Comparison of ENCODE assay signal across 23 mouse cellular contexts in the genomic region with DNA sequence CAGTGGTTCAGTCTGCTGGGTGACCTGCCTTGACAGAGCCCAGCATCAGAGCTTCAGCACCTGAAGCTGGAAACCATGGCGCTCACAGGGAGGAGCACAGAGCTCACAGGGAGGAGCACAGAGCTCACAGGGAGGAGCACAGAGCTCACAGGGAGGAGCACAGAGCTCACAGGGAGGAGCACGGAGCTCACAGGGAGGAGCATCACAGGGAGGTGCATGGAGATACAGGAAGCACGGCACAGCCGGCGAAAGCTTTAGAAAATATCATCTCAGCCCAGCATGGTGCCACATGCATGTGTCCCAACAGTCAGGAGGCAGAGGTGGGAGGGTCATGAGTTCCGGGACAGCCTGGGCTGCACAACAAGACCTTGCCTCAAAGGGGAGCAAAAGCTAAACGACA. TPM values are rescaled to one million over a fixed set of nuclear protein-coding genes. Genes with fewer than 3 reads are reported as not detected.
DNase-seq lines count a peak whose midpoint lies in the region; ATAC-seq and TF ChIP-seq lines count a peak whose summit lies in the region.
"Had no signal": no experiment of that assay in that cellular context is flagged by ENCODE, and none has a peak within 500 bp of the region (broad histone marks: within the 10 kb centered on the region; RNA-seq: fewer than 3 reads in every experiment).

No protein-coding gene starts in this region.

- no peak for TF ChIP-seq CTCF in lung, postnatal 0 days (IDR thresholded peaks at IDR 0.05)

- H3K27me3 ChIP-seq in hindbrain, embryonic 10.5 days (ENCODE audit: insufficient read depth, poor library complexity, severe bottlenecking): no peaks in the 10 kb centered on the region
- H3K27me3 ChIP-seq in hindbrain, embryonic 12.5 days: no peaks in the 10 kb centered on the region
- no peaks in the 10 kb centered on the region for H3K27me3 ChIP-seq in lung, postnatal 0 days (replicated peaks; ENCODE audit: insufficient read depth, low read length)
- no peaks in the 10 kb centered on the region for H3K27me3 ChIP-seq in heart, embryonic 12.5 days (replicated peaks)
- H3K27me3 ChIP-seq: embryonic facial prominence, embryonic 12.5 days; forebrain, embryonic 12.5 days; Patski had no signal

- H3K4me3 ChIP-seq in hindbrain, embryonic 10.5 days: no peak overlapping the region
- H3K4me3 ChIP-seq in hindbrain, embryonic 12.5 days: no peak overlapping the region
- no peak overlapping the region for H3K4me3 ChIP-seq in lung, postnatal 0 days (ENCODE audit: low read depth, low read length)
- no peak overlapping the region for H3K4me3 ChIP-seq in heart, embryonic 12.5 days
- H3K4me3 ChIP-seq: embryonic facial prominence, embryonic 10.5 days; embryonic facial prominence, embryonic 12.5 days; forebrain, embryonic 12.5 days had no signal

- peak overlapping the region; percentile 35 for H3K27ac ChIP-seq in hindbrain, embryonic 10.5 days
- H3K27ac ChIP-seq in hindbrain, embryonic 12.5 days: no peak overlapping the region
- H3K27ac ChIP-seq in lung, postnatal 0 days (ENCODE audit: low read length): 0 out of 2 replicates have a peak overlapping the region, but pooled peaks have one; percentile 87
- H3K27ac ChIP-seq in heart, embryonic 12.5 days (ENCODE audit: poor library complexity, severe bottlenecking): no peak overlapping the region
- H3K27ac ChIP-seq: forebrain, embryonic 12.5 days had no signal

- WGBS in hindbrain, embryonic 10.5 days: 79% methylated on average over 7 of the region's 7 CpGs
- WGBS in hindbrain, embryonic 12.5 days: 82% methylated on average over 7 of the region's 7 CpGs
- WGBS in lung, postnatal 0 days: 83% methylated on average over 7 of the region's 7 CpGs
- WGBS in heart, embryonic 12.5 days: 85% methylated on average over 7 of the region's 7 CpGs

- no peak overlapping the region for H3K4me2 ChIP-seq in hindbrain, embryonic 12.5 days (replicated peaks)
- H3K4me2 ChIP-seq in lung, postnatal 0 days (replicated peaks; ENCODE audit: low read depth, low read length): no peak overlapping the region
- H3K4me2 ChIP-seq in heart, embryonic 12.5 days: no peak overlapping the region
- H3K4me2 ChIP-seq: embryonic facial prominence, embryonic 12.5 days; forebrain, embryonic 12.5 days had no signal

- no peak for TF ChIP-seq EP300 in lung, postnatal 0 days (IDR thresholded peaks at IDR 0.05)

- no peaks in the 10 kb centered on the region for H3K9me3 ChIP-seq in hindbrain, embryonic 10.5 days
- H3K9me3 ChIP-seq in hindbrain, embryonic 12.5 days (replicated peaks): no peaks in the 10 kb centered on the region
- H3K9me3 ChIP-seq in lung, postnatal 0 days (ENCODE audit: low read length): no peaks in the 10 kb centered on the region
- H3K9me3 ChIP-seq in heart, embryonic 12.5 days (replicated peaks): no peaks in the 10 kb centered on the region
- H3K9me3 ChIP-seq: embryonic facial prominence, embryonic 10.5 days; embryonic facial prominence, embryonic 12.5 days; forebrain, embryonic 12.5 days; G1E had no signal

- H3K36me3 ChIP-seq in hindbrain, embryonic 10.5 days: no peaks in the 10 kb centered on the region
- H3K36me3 ChIP-seq in hindbrain, embryonic 12.5 days: no peaks in the 10 kb centered on the region
- H3K36me3 ChIP-seq in lung, postnatal 0 days (ENCODE audit: insufficient read depth, low read length): no peaks in the 10 kb centered on the region
- peaks cover 7% of the 10 kb centered on the region; the same call in 1 of the 2 replicates for H3K36me3 ChIP-seq in heart, embryonic 12.5 days
- H3K36me3 ChIP-seq: embryonic facial prominence, embryonic 10.5 days; embryonic facial prominence, embryonic 12.5 days; forebrain, embryonic 12.5 days; G1E had no signal

- no peak overlapping the region for H3K9ac ChIP-seq in hindbrain, embryonic 12.5 days
- no peak overlapping the region for H3K9ac ChIP-seq in lung, postnatal 0 days (replicated peaks; ENCODE audit: low read depth)
- no peak overlapping the region for H3K9ac ChIP-seq in heart, embryonic 12.5 days
- H3K9ac ChIP-seq: embryonic facial prominence, embryonic 12.5 days; forebrain, embryonic 12.5 days; forebrain, postnatal 0 days had no signal

- DNase-seq in hindbrain, embryonic 10.5 days (ENCODE audit: low spot score): no peak
- DNase-seq in lung, postnatal 0 days (ENCODE audit: low spot score): no peak
- DNase-seq in lung, postnatal 14 days: no peak
- peak; percentile 80 for DNase-seq in R1 (ENCODE audit: low read depth, low spot score)
- DNase-seq in urinary bladder, adult 18-20 months (ENCODE audit: low spot score in 2 of 2): no peak
- DNase-seq: adrenal gland, adult 8-10 months; adrenal gland, postnatal 14 days; adrenal gland, postnatal 36 days; cerebellum, adult 11-12 months; cerebellum, adult 2 months; cerebellum, adult 9-10 months; cerebellum, postnatal 10 days; cerebellum, postnatal 25 days; forebrain, postnatal 0 days had no signal

- no peak for ATAC-seq in hindbrain, embryonic 12.5 days (ENCODE audit: low FRiP score)
- ATAC-seq in lung, postnatal 0 days: no peak
- no peak for ATAC-seq in heart, embryonic 12.5 days (ENCODE audit: insufficient number of reproducible peaks, low FRiP score)
- ATAC-seq: activated CD4-positive, CD25-positive, alpha-beta regulatory T cell, adult 4 months; forebrain, embryonic 14.5 days; forebrain, postnatal 0 days; Patski had no signal

- peaks cover 79% of the 10 kb centered on the region for H3K4me1 ChIP-seq in hindbrain, embryonic 10.5 days (replicated peaks)
- H3K4me1 ChIP-seq in hindbrain, embryonic 12.5 days: peaks cover 53% of the 10 kb centered on the region
- H3K4me1 ChIP-seq in lung, postnatal 0 days (ENCODE audit: insufficient read depth, low read depth, low read length): peaks cover 35% of the 10 kb centered on the region; the same call in 1 of the 2 replicates
- H3K4me1 ChIP-seq in heart, embryonic 12.5 days (replicated peaks): peaks cover 62% of the 10 kb centered on the region

RNA-seq across cellular contexts. Expression of a gene that starts 48.5 kb away (rescaled TPM):
- polyA plus RNA-seq in hindbrain, embryonic 10.5 days (2016; fragmentation: Nextera tagmentation; extraction: Ambion mirVana): 2.7 and 5.2 TPM in 2 replicates
- polyA plus RNA-seq in hindbrain, embryonic 12.5 days (2016; fragmentation: Nextera tagmentation; extraction: Ambion mirVana): 3.4 and 3.5 TPM in 2 replicates
- polyA plus RNA-seq in lung, postnatal 0 days (2015; fragmentation: Nextera tagmentation; extraction: Ambion mirVana): 2.3 TPM in 2 replicates
- 3.3 and 3.5 TPM in 2 replicates for polyA plus RNA-seq in heart, embryonic 12.5 days (2016; fragmentation: Nextera tagmentation; extraction: Ambion mirVana)

Comparison
In these comparisons a context has a peak if more than half of its experiments do, and no peak if none do; other contexts are left out.
1. H3K27ac ChIP-seq: peak in hindbrain, embryonic 10.5 days (single experiment) and lung, postnatal 0 days (single experiment); none in hindbrain, embryonic 12.5 days (single experiment) and heart, embryonic 12.5 days (single experiment).